Mouse (Mus musculus) forebrain, embryonic 11.5 days (tissue): ENCODE results near the gene Il18. TPM values are rescaled to one million over a fixed set of nuclear protein-coding genes. Genes with fewer than 3 reads are reported as not detected.
A peak's percentile ranks its signal among the peaks of the same experiment; 100 is the strongest.

Experiments
- ATAC-seq: fragments of 200-750 bp; cut with Nextera tagmentation; replicated peaks from 2 replicates; pipeline ENCODE4 v1.8.0; 2017; ENCODE audit warnings: moderate TSS enrichment; ENCODE audit not compliant: low FRiP score
- DNase-seq: peaks from one replicate; pipeline ENCODE4 v3.0.0-alpha.2; 2017; ENCODE audit warnings: low spot score
- H3K27ac ChIP-seq: fragments of 300-500 bp; sonication (generic); 2 replicates; pipeline ENCODE4 v1.5.1; 2014; ENCODE audit warnings: low read depth, low read length
- H3K27me3 ChIP-seq: fragments of 300-500 bp; sonication (generic); 2 replicates; pipeline ENCODE4 v1.6.1; 2014; ENCODE audit warnings: mild to moderate bottlenecking, low read length, mixed read lengths; ENCODE audit not compliant: control insufficient read depth, insufficient read depth
- H3K36me3 ChIP-seq: fragments of 300-500 bp; sonication (generic); 2 replicates; pipeline ENCODE4 v1.6.1; 2014; ENCODE audit warnings: mild to moderate bottlenecking, low read length, moderate library complexity, mixed read lengths; ENCODE audit not compliant: control insufficient read depth, insufficient read depth
- H3K4me1 ChIP-seq: fragments of 300-500 bp; sonication (generic); replicated peaks from 2 replicates; pipeline ENCODE4 v1.6.1; 2014; ENCODE audit warnings: low read length, mixed read lengths; ENCODE audit not compliant: control insufficient read depth, insufficient read depth
- H3K4me2 ChIP-seq: fragments of 300-500 bp; sonication (generic); 2 replicates; pipeline ENCODE4 v1.6.1; 2014; ENCODE audit warnings: low read depth, mild to moderate bottlenecking, low read length, moderate library complexity, mixed read lengths; ENCODE audit not compliant: severe bottlenecking
- H3K4me3 ChIP-seq: fragments of 300-500 bp; sonication (generic); 2 replicates; pipeline ENCODE4 v1.5.1; 2014; ENCODE audit warnings: low read depth, low read length
- H3K9ac ChIP-seq: fragments of 300-500 bp; sonication (generic); 2 replicates; pipeline ENCODE4 v1.6.1; 2014; ENCODE audit warnings: low read length
- H3K9me3 ChIP-seq: fragments of 300-500 bp; sonication (generic); 2 replicates; pipeline ENCODE4 v1.6.1; 2016; ENCODE audit warnings: low read length, mixed read lengths; ENCODE audit not compliant: control insufficient read depth
- WGBS: fragments of 180-500 bp; shearing (Covaris S2); extraction: QIAGEN DNeasy Blood & Tissue Kit; methylation state at CpG from one replicate; pipeline ENCODE4 v1.1.7; 2014; 5-methylcytosine and 5-hydroxymethylcytosine counted together
- polyA plus RNA-seq: library from polyadenylated mRNA; unstranded; fragments of >200 nt; fragmentation: Nextera tagmentation; extraction: Ambion mirVana; gene quantifications from 2 replicates; pipeline ENCODE4 v1.2.1, GENCODE M21; 2014

The Il18 gene
- polyA plus RNA-seq = 9.6 and 10.3 TPM in 2 replicates

- H3K4me2 ChIP-seq = peak within 1 kb of the TSS; percentile 36
- DNase-seq = peak; percentile 86
Measured at GRCm38 (mm10) chr9:50554241-50555093, at the start of gene Il18. Il18 (plus strand) TSS chr9:50554827.

GRCm38 (mm10) chr9:50505405-50505804 is 49.2 kb upstream of the Il18 start:
- WGBS = 76% methylated on average over 6 of the region's 6 CpGs

More at GRCm38 (mm10) chr9:50554241-50555093, at the start of gene Il18:
- Histone ChIP-seq H3K27me3 (no peaks in the 10 kb centered on the region), H3K9me3 (no peaks in the 10 kb centered on the region), H3K4me1 (peaks cover 6% of the 10 kb centered on the region; the same call in 1 of the 2 replicates), H3K27ac (peak within 1 kb of the TSS; percentile 83), H3K9ac (peak within 1 kb of the TSS; percentile 37), H3K36me3 (no peaks in the 10 kb centered on the region), H3K4me3 (peak within 1 kb of the TSS; percentile 9; the same call in 1 of the 2 replicates)
- peak; percentile 98 for ATAC-seq
- WGBS = 17% methylated on average over 12 of the region's 12 CpGs

GRCm38 (mm10) chr9:50507570-50507969 is 47.1 kb upstream of the Il18 start:
- Histone ChIP-seq H3K4me3 (no peak overlapping the region), H3K27ac (no peak overlapping the region), H3K36me3 (no peaks in the 10 kb centered on the region), H3K4me2 (no peak overlapping the region), H3K27me3 (no peaks in the 10 kb centered on the region), H3K9ac (no peak overlapping the region), H3K9me3 (no peaks in the 10 kb centered on the region), H3K4me1 (no peaks in the 10 kb centered on the region)
- ATAC-seq (no peak), DNase-seq (no peak)
- WGBS = 84% methylated on average over 7 of the region's 7 CpGs

More at GRCm38 (mm10) chr9:50505405-50505804, 49.2 kb upstream of the Il18 start:
- Histone ChIP-seq H3K27me3 (no peaks in the 10 kb centered on the region), H3K9me3 (no peaks in the 10 kb centered on the region), H3K4me3 (no peak overlapping the region), H3K36me3 (no peaks in the 10 kb centered on the region), H3K4me2 (no peak overlapping the region), H3K9ac (no peak overlapping the region), H3K27ac (no peak overlapping the region), H3K4me1 (no peaks in the 10 kb centered on the region)
- ATAC-seq = no peak
- DNase-seq = no peak

GRCm38 (mm10) chr9:50515462-50515861 is 39.2 kb upstream of the Il18 start:
- Histone ChIP-seq H3K4me3 (no peak overlapping the region), H3K27ac (no peak overlapping the region), H3K27me3 (no peaks in the 10 kb centered on the region), H3K9me3 (no peaks in the 10 kb centered on the region), H3K9ac (no peak overlapping the region), H3K4me1 (no peaks in the 10 kb centered on the region), H3K36me3 (no peaks in the 10 kb centered on the region), H3K4me2 (no peak overlapping the region)
- no peak for DNase-seq
- whole genome bisulfite sequencing = 93% methylated on average over 5 of the region's 5 CpGs
- no peak for ATAC-seq

DNA sequence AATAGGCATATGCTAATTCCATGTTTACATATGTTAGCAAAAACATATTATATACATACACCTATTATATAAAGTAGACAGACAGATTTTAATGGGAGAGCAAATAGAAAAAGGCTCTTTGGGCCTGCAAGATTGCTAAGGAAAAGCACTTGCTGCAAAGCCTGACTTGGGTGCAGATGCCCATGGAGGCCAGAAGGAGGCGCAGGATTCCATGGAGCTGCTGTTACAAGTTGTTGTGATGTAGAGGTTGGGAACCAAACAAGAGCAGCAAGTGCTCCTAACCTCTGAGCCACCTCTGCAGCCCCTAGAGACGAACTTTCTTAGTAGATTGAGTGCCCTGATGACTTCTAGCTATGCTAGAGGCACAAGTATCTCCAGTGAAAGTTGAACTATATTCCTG is 35.8 kb upstream of the Il18 start:
- no peak for ATAC-seq
- Histone ChIP-seq H3K9me3 (no peaks in the 10 kb centered on the region), H3K4me3 (no peak overlapping the region), H3K4me1 (no peaks in the 10 kb centered on the region), H3K9ac (no peak overlapping the region), H3K4me2 (no peak overlapping the region), H3K27me3 (no peaks in the 10 kb centered on the region), H3K27ac (no peak overlapping the region), H3K36me3 (no peaks in the 10 kb centered on the region)
- 13% methylated on average over 2 of the region's 2 CpGs for WGBS
- DNase-seq = peak; percentile 67

- ATAC-seq (no peak), DNase-seq (no peak)
- Histone ChIP-seq H3K4me1 (no peaks in the 10 kb centered on the region), H3K4me2 (no peak overlapping the region), H3K4me3 (no peak overlapping the region), H3K27me3 (no peaks in the 10 kb centered on the region), H3K36me3 (no peaks in the 10 kb centered on the region), H3K27ac (no peak overlapping the region), H3K9me3 (no peaks in the 10 kb centered on the region), H3K9ac (no peak overlapping the region)
- 91% methylated on average over 6 of the region's 6 CpGs for WGBS
Measured at GRCm38 (mm10) chr9:50520748-50521147, 33.9 kb upstream of the Il18 start.

- Histone ChIP-seq H3K4me1 (no peaks in the 10 kb centered on the region), H3K27ac (no peak overlapping the region), H3K27me3 (no peaks in the 10 kb centered on the region), H3K9me3 (no peaks in the 10 kb centered on the region), H3K9ac (no peak overlapping the region), H3K4me2 (no peak overlapping the region), H3K36me3 (no peaks in the 10 kb centered on the region), H3K4me3 (no peak overlapping the region)
- ATAC-seq (no peak), DNase-seq (no peak)
- 66% methylated on average over 2 of the region's 2 CpGs for WGBS
Measured at GRCm38 (mm10) chr9:50521562-50521961, 33.1 kb upstream of the Il18 start.

GRCm38 (mm10) chr9:50522574-50522973 is 32.1 kb upstream of the Il18 start:
- H3K36me3 ChIP-seq = no peaks in the 10 kb centered on the region
- no peaks in the 10 kb centered on the region for H3K4me1 ChIP-seq
- no peak overlapping the region for H3K27ac ChIP-seq
- no peak overlapping the region for H3K4me2 ChIP-seq
- 83% methylated on average over 5 of the region's 5 CpGs for WGBS
- no peak for ATAC-seq
- no peaks in the 10 kb centered on the region for H3K27me3 ChIP-seq
- H3K9me3 ChIP-seq = no peaks in the 10 kb centered on the region
- DNase-seq = no peak
- no peak overlapping the region for H3K4me3 ChIP-seq
- no peak overlapping the region for H3K9ac ChIP-seq

- DNase-seq (no peak), ATAC-seq (no peak)
- H3K27me3 ChIP-seq = no peaks in the 10 kb centered on the region
- no peaks in the 10 kb centered on the region for H3K9me3 ChIP-seq
- H3K4me3 ChIP-seq = no peak overlapping the region
- 92% methylated on average over 5 of the region's 5 CpGs for WGBS
- no peak overlapping the region for H3K4me2 ChIP-seq
- H3K9ac ChIP-seq = no peak overlapping the region
- no peaks in the 10 kb centered on the region for H3K4me1 ChIP-seq
- H3K36me3 ChIP-seq = no peaks in the 10 kb centered on the region
- no peak overlapping the region for H3K27ac ChIP-seq
Measured at GRCm38 (mm10) chr9:50524936-50525335, 29.7 kb upstream of the Il18 start.
